Comparison of ENCODE assay signal across 21 mouse cellular contexts in genomic region chr2:84548625-84549024, GRCm38 (mm10).
DNase-seq lines count a peak whose midpoint lies in the region; TF ChIP-seq lines count a peak whose summit lies in the region.
"Had no signal": no experiment of that assay in that cellular context is flagged by ENCODE, and none has a peak within 500 bp of the region (broad histone marks: within the 10 kb centered on the region; RNA-seq: fewer than 3 reads in every experiment).

No protein-coding gene starts in this region.

- H3K79me2 ChIP-seq in heart, adult 2 months (replicated peaks; ENCODE audit: control insufficient read depth, insufficient read depth, low read length): no peaks in the 10 kb centered on the region

- H3K4me3 ChIP-seq in heart, adult 2 months: no peak overlapping the region
- no peak overlapping the region for H3K4me3 ChIP-seq in lung, adult 2 months (replicated peaks; ENCODE audit: extremely low read depth, low read depth, low read length)
- H3K4me3 ChIP-seq: forebrain, embryonic 13.5 days; heart, embryonic 13.5 days; hindbrain, embryonic 12.5 days; limb, embryonic 13.5 days; liver, embryonic 12.5 days; lung, embryonic 15.5 days; midbrain, embryonic 15.5 days; myocyte; neural tube, embryonic 13.5 days had no signal

- no peaks in the 10 kb centered on the region; the same call in 1 of the 2 replicates for H3K4me1 ChIP-seq in heart, adult 2 months (ENCODE audit: control insufficient read depth, insufficient read depth, low read length)
- H3K4me1 ChIP-seq in lung, adult 2 months (ENCODE audit: control insufficient read depth, insufficient read depth, low read length): no peaks in the 10 kb centered on the region
- H3K4me1 ChIP-seq: forebrain, embryonic 13.5 days; hindbrain, embryonic 12.5 days; limb, embryonic 13.5 days; liver, embryonic 12.5 days; lung, embryonic 15.5 days; midbrain, embryonic 15.5 days; neural tube, embryonic 13.5 days had no signal

- no peak for TF ChIP-seq CTCF in heart, adult 2 months (IDR thresholded peaks at IDR 0.05)
- no peak for TF ChIP-seq CTCF in lung, adult 2 months (IDR thresholded peaks at IDR 0.05; ENCODE audit: insufficient read depth, low read length)

- H3K27ac ChIP-seq in heart, adult 2 months: no peak overlapping the region
- H3K27ac ChIP-seq: forebrain, embryonic 13.5 days; heart, embryonic 13.5 days; hindbrain, embryonic 12.5 days; limb, embryonic 13.5 days; liver, embryonic 12.5 days; lung, embryonic 15.5 days; midbrain, embryonic 15.5 days; neural tube, embryonic 13.5 days had no signal

- no peaks in the 10 kb centered on the region for H3K36me3 ChIP-seq in heart, adult 2 months (ENCODE audit: control insufficient read depth, insufficient read depth, low read length)
- H3K36me3 ChIP-seq: heart, embryonic 13.5 days; hindbrain, embryonic 12.5 days; limb, embryonic 13.5 days; liver, embryonic 12.5 days; lung, embryonic 15.5 days; midbrain, embryonic 15.5 days; neural tube, embryonic 13.5 days had no signal

- peak; percentile 5 to 12 for DNase-seq in cerebellum, postnatal 10 days
- no peak for DNase-seq in cerebellum, adult 11 months
- DNase-seq in heart, adult 11 months: peak; percentile 40
- DNase-seq in heart, adult 2 months: no peak
- peak; percentile 11 for DNase-seq in lung, postnatal 10 days
- no peak for DNase-seq in lung, adult 2 months
- DNase-seq in NIH3T3 (ENCODE audit: low read depth): peak; percentile 41
- DNase-seq in ovary, postnatal 14 days (ENCODE audit: low spot score): no peak
- DNase-seq: adrenal gland, postnatal 25 days; cerebellum, adult 9-11 months; lung, postnatal 4 days; thymus, postnatal 25 days had no signal

- H3K27me3 ChIP-seq in heart, adult 2 months (ENCODE audit: control insufficient read depth, insufficient read depth, low read length): no peaks in the 10 kb centered on the region
- H3K27me3 ChIP-seq: forebrain, embryonic 13.5 days; heart, embryonic 13.5 days; hindbrain, embryonic 12.5 days; limb, embryonic 13.5 days; liver, embryonic 12.5 days; lung, embryonic 15.5 days; midbrain, embryonic 15.5 days; neural tube, embryonic 13.5 days had no signal

- intact Hi-C loops in heart, adult 2 months (cut with DNase I): no loop called here

- 71% methylated on average over 7 of the region's 7 CpGs for WGBS in heart, adult 2 months
- WGBS in lung, adult 2 months: 73% methylated on average over 7 of the region's 7 CpGs

- TF ChIP-seq EP300 in heart, adult 2 months (IDR thresholded peaks at IDR 0.05; ENCODE audit: insufficient read depth, low read depth, low read length): no peak

- TF ChIP-seq POLR2A in heart, adult 2 months (IDR thresholded peaks at IDR 0.05; ENCODE audit: insufficient read depth, low read depth, low read length): no peak
- no peak for TF ChIP-seq POLR2A in lung, adult 2 months (IDR thresholded peaks at IDR 0.05; ENCODE audit: borderline replicate concordance, extremely low read depth, low read depth, low read length)

- H3K9ac ChIP-seq in heart, adult 2 months (ENCODE audit: low read depth, low read length): no peak overlapping the region
- H3K9ac ChIP-seq: forebrain, embryonic 13.5 days; heart, embryonic 13.5 days; hindbrain, embryonic 12.5 days; limb, embryonic 13.5 days; liver, embryonic 12.5 days; lung, embryonic 15.5 days; midbrain, embryonic 15.5 days; neural tube, embryonic 13.5 days had no signal

Comparison
In these comparisons a context has a peak if more than half of its experiments do, and no peak if none do; other contexts are left out.
1. DNase-seq: peak in cerebellum, postnatal 10 days (2 of 2), heart, adult 11 months (single experiment), lung, postnatal 10 days (single experiment) and NIH3T3 (single experiment); none in cerebellum, adult 11 months (single experiment), heart, adult 2 months (0 of 2), lung, adult 2 months (single experiment) and ovary, postnatal 14 days (single experiment).